In the genomic region with DNA sequence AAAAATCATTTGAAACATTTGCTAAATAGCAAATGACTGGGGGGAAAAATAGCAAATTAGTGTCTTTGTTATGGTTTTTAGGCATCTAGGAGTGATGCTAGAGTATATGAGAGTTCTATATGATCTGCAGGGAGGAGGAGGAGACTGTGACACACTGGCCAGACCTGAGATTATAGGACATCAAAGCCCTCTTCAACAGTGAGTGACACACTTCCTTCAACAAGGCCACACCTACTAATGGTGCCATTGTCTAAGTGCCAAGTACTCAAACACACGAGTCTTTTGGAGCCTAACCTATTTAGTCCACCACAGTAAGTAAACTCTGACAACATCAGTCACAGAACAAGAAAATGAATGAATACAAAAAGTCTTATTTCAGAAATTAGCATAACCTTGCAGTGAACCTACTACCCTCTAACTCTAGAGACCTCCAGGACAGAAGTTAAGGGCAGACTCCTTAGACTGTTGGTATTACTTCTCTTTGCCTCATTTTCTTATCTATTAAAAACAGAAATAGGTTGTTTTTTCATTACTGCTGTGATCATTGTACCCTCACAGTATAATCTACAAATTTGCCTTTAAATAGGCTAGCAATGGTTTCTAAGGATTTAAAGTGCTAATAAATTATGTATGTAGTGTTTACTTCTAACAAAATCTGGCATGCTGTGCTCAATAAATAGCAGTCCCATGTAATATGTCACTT, we compare ENCODE assay signal across 30 mouse cellular contexts. TPM values are rescaled to one million over a fixed set of nuclear protein-coding genes. Genes with fewer than 3 reads are reported as not detected.
DNase-seq lines count a peak whose midpoint lies in the region; ATAC-seq and TF ChIP-seq lines count a peak whose summit lies in the region.
"Had no signal": no experiment of that assay in that cellular context is flagged by ENCODE, and none has a peak within 500 bp of the region (broad histone marks: within the 10 kb centered on the region; RNA-seq: fewer than 3 reads in every experiment).

No protein-coding gene starts in this region.

- no peak overlapping the region for H3K9ac ChIP-seq in liver, postnatal 0 days (replicated peaks)
- H3K9ac ChIP-seq in liver, embryonic 12.5 days, result no peak overlapping the region
- H3K9ac ChIP-seq in forebrain, embryonic 14.5 days (ENCODE audit: low read length), result no peak overlapping the region
- H3K9ac ChIP-seq: embryonic facial prominence, embryonic 12.5 days; embryonic facial prominence, embryonic 15.5 days; forebrain, embryonic 13.5 days; forebrain, postnatal 0 days; heart, embryonic 13.5 days; hindbrain, embryonic 15.5 days had no signal

- intact Hi-C loops in left cerebral cortex, postnatal 14 days (cut with DNase I), result no loop called here

- no peak overlapping the region for H3K27ac ChIP-seq in liver, postnatal 0 days (ENCODE audit: low read depth)
- H3K27ac ChIP-seq in liver, embryonic 12.5 days, result no peak overlapping the region
- no peak overlapping the region for H3K27ac ChIP-seq in forebrain, embryonic 14.5 days (ENCODE audit: low read depth, low read length)
- H3K27ac ChIP-seq: embryonic facial prominence, embryonic 12.5 days; embryonic facial prominence, embryonic 15.5 days; forebrain, embryonic 10.5 days; forebrain, embryonic 13.5 days; gastrocnemius, adult 2 months; heart, adult 2 months; heart, embryonic 10.5 days; heart, embryonic 13.5 days; hindbrain, embryonic 15.5 days had no signal

- H3K9me3 ChIP-seq in liver, postnatal 0 days (ENCODE audit: low read length), result no peaks in the 10 kb centered on the region
- H3K9me3 ChIP-seq in liver, embryonic 12.5 days (replicated peaks), result no peaks in the 10 kb centered on the region
- H3K9me3 ChIP-seq in forebrain, embryonic 14.5 days (replicated peaks; ENCODE audit: control insufficient read depth, low read length), result no peaks in the 10 kb centered on the region
- H3K9me3 ChIP-seq: embryonic facial prominence, embryonic 12.5 days; embryonic facial prominence, embryonic 15.5 days; forebrain, embryonic 10.5 days; forebrain, embryonic 13.5 days; heart, embryonic 10.5 days; heart, embryonic 13.5 days; hindbrain, embryonic 15.5 days had no signal

- TF ChIP-seq CTCF in liver, postnatal 0 days (IDR thresholded peaks at IDR 0.05; ENCODE audit: low read depth), result no peak

- no peak for DNase-seq in liver, postnatal 0 days
- peak; percentile 41 for DNase-seq in MEL-GATA-1-ER (ENCODE audit: extremely low read depth, low read depth)
- DNase-seq in forebrain, embryonic 14.5 days (ENCODE audit: low spot score), result no peak
- no peak for DNase-seq in left cerebral cortex, postnatal 14 days (ENCODE audit: low spot score in 2 of 2)
- DNase-seq: adrenal gland, adult 8-10 months; adrenal gland, postnatal 25 days; B cell, adult 2 months; cerebellum, adult 11 months; cerebellum, adult 2 months; cerebellum, adult 9-11 months; cerebellum, postnatal 25 days; forebrain, postnatal 0 days; gastrocnemius, adult 2 months; gastrocnemius, postnatal 25 days; heart, adult 2 months; heart, postnatal 14 days; heart, postnatal 4 days had no signal

- no peaks in the 10 kb centered on the region; the same call in 1 of the 2 replicates for H3K4me1 ChIP-seq in liver, postnatal 0 days (ENCODE audit: insufficient read depth)
- H3K4me1 ChIP-seq in liver, embryonic 12.5 days, result peaks cover 5% of the 10 kb centered on the region; the same call in 1 of the 2 replicates
- H3K4me1 ChIP-seq in forebrain, embryonic 14.5 days (ENCODE audit: control insufficient read depth, insufficient read depth, low read length), result no peaks in the 10 kb centered on the region
- H3K4me1 ChIP-seq: embryonic facial prominence, embryonic 12.5 days; embryonic facial prominence, embryonic 15.5 days; forebrain, embryonic 10.5 days; heart, embryonic 10.5 days; hindbrain, embryonic 15.5 days had no signal

- no peak for TF ChIP-seq EP300 in liver, postnatal 0 days (IDR thresholded peaks at IDR 0.05; ENCODE audit: low read depth)

- H3K4me2 ChIP-seq in liver, postnatal 0 days (ENCODE audit: low read depth, low read length), result no peak overlapping the region
- H3K4me2 ChIP-seq in liver, embryonic 12.5 days, result no peak overlapping the region
- no peak overlapping the region for H3K4me2 ChIP-seq in forebrain, embryonic 14.5 days (ENCODE audit: low read length)
- H3K4me2 ChIP-seq: embryonic facial prominence, embryonic 12.5 days; embryonic facial prominence, embryonic 15.5 days; forebrain, embryonic 13.5 days; heart, embryonic 13.5 days; hindbrain, embryonic 15.5 days had no signal

- no peaks in the 10 kb centered on the region for H3K36me3 ChIP-seq in liver, postnatal 0 days (replicated peaks; ENCODE audit: insufficient read depth, low read length)
- H3K36me3 ChIP-seq in liver, embryonic 12.5 days, result no peaks in the 10 kb centered on the region
- 0 out of 2 replicates have a peak, but pooled peaks cover 4% of the 10 kb centered on the region for H3K36me3 ChIP-seq in forebrain, embryonic 14.5 days (ENCODE audit: control insufficient read depth, insufficient read depth, low read length)
- H3K36me3 ChIP-seq: embryonic facial prominence, embryonic 12.5 days; hindbrain, embryonic 15.5 days had no signal

- 44% methylated on average over 1 of the region's 1 CpGs for WGBS in liver, postnatal 0 days (ENCODE audit: insufficient replicate concordance)
- WGBS in liver, embryonic 12.5 days (ENCODE audit: insufficient replicate concordance), result 58% methylated on average over 1 of the region's 1 CpGs
- 34% methylated on average over 1 of the region's 1 CpGs for WGBS in forebrain, embryonic 14.5 days

- ATAC-seq in liver, postnatal 0 days, result peak; percentile 33
- no peak for ATAC-seq in liver, embryonic 12.5 days
- ATAC-seq in erythroblast, adult 5-6 weeks (replicated peaks; ENCODE audit: low FRiP score, poor library complexity, severe bottlenecking), result peak; percentile 60; the same call in 1 of the 2 replicates
- ATAC-seq in megakaryocyte-erythroid progenitor cell, adult 5-6 weeks (replicated peaks; ENCODE audit: low FRiP score, low TSS enrichment, poor library complexity, severe bottlenecking), result peak; percentile 93
- ATAC-seq in forebrain, embryonic 14.5 days, result no peak
- ATAC-seq: activated CD4-positive, CD25-positive, alpha-beta regulatory T cell, adult 4 months; forebrain, embryonic 13.5 days; forebrain, postnatal 0 days had no signal

- no peaks in the 10 kb centered on the region for H3K27me3 ChIP-seq in liver, postnatal 0 days (ENCODE audit: insufficient read depth, low read length)
- no peaks in the 10 kb centered on the region for H3K27me3 ChIP-seq in liver, embryonic 12.5 days (replicated peaks)
- H3K27me3 ChIP-seq in forebrain, embryonic 14.5 days (replicated peaks; ENCODE audit: control insufficient read depth, insufficient read depth, low read length), result no peaks in the 10 kb centered on the region
- H3K27me3 ChIP-seq: CH12.LX; embryonic facial prominence, embryonic 12.5 days; embryonic facial prominence, embryonic 15.5 days; forebrain, embryonic 13.5 days; heart, embryonic 13.5 days; hindbrain, embryonic 15.5 days had no signal

- no peak overlapping the region for H3K4me3 ChIP-seq in liver, postnatal 0 days (ENCODE audit: low read depth, low read length)
- no peak overlapping the region for H3K4me3 ChIP-seq in liver, embryonic 12.5 days
- H3K4me3 ChIP-seq in forebrain, embryonic 14.5 days (ENCODE audit: low read depth, low read length), result no peak overlapping the region
- H3K4me3 ChIP-seq: embryonic facial prominence, embryonic 12.5 days; embryonic facial prominence, embryonic 15.5 days; erythroblast, embryonic 14.5 days; forebrain, embryonic 10.5 days; forebrain, embryonic 13.5 days; gastrocnemius, adult 2 months; heart, adult 2 months; heart, embryonic 10.5 days; heart, embryonic 13.5 days; hindbrain, embryonic 15.5 days had no signal

RNA-seq across cellular contexts. Expression of gene Cdan1, which starts 22.8 kb away (rescaled TPM):
- 2.0 and 2.3 TPM in 2 replicates for polyA plus RNA-seq in liver, postnatal 0 days (2015; fragmentation: Nextera tagmentation; extraction: Ambion mirVana)
- polyA plus RNA-seq in liver, embryonic 12.5 days (2016; fragmentation: Nextera tagmentation; extraction: Ambion mirVana), result 8.9 and 10.3 TPM in 2 replicates
- total RNA-seq in erythroblast, adult 5-6 weeks (2015; ENCODE audit: low replicate concordance), result 5.4 and 18.4 TPM in 2 replicates
- 12.5 and 14.1 TPM in 2 replicates for total RNA-seq in erythroblast, adult 5-6 weeks (2017; ENCODE audit: low replicate concordance)
- total RNA-seq in megakaryocyte-erythroid progenitor cell, adult 5-6 weeks (2014; fragmentation: Nextera tagmentation), result 44.7 and 52.0 TPM in 2 replicates
- total RNA-seq in megakaryocyte-erythroid progenitor cell, adult 5-6 weeks (2017), result 14.9 and 21.3 TPM in 2 replicates
- 5.1 and 6.0 TPM in 2 replicates for polyA plus RNA-seq in forebrain, embryonic 14.5 days (2014; fragmentation: Nextera tagmentation; extraction: Ambion mirVana)
- 10 to 100 TPM; 18.7 to 25.7 TPM for total RNA-seq in left cerebral cortex, postnatal 14 days (2021)

RNA-seq across cellular contexts. Expression of gene Ttbk2, which starts 23.3 kb away (rescaled TPM):
- polyA plus RNA-seq in liver, postnatal 0 days (2015; fragmentation: Nextera tagmentation; extraction: Ambion mirVana), result 0.57 and 0.67 TPM in 2 replicates
- polyA plus RNA-seq in liver, embryonic 12.5 days (2016; fragmentation: Nextera tagmentation; extraction: Ambion mirVana), result 1.4 and 1.6 TPM in 2 replicates
- total RNA-seq in erythroblast, adult 5-6 weeks (2015; ENCODE audit: low replicate concordance), result 1.2 and 3.1 TPM in 2 replicates
- total RNA-seq in erythroblast, adult 5-6 weeks (2017; ENCODE audit: low replicate concordance), result 1.1 and 1.4 TPM in 2 replicates
- total RNA-seq in megakaryocyte-erythroid progenitor cell, adult 5-6 weeks (2014; fragmentation: Nextera tagmentation), result 2.6 and 4.0 TPM in 2 replicates
- 7.2 and 8.5 TPM in 2 replicates for total RNA-seq in megakaryocyte-erythroid progenitor cell, adult 5-6 weeks (2017)
- 7.3 and 11.1 TPM in 2 replicates for polyA plus RNA-seq in forebrain, embryonic 14.5 days (2014; fragmentation: Nextera tagmentation; extraction: Ambion mirVana)
- 10 to 100 TPM; 67.2 to 70.6 TPM for total RNA-seq in left cerebral cortex, postnatal 14 days (2021)

Comparison
In these comparisons a context has a peak if more than half of its experiments do, and no peak if none do; other contexts are left out.
1. ATAC-seq: peak in liver, postnatal 0 days (single experiment), erythroblast, adult 5-6 weeks (single experiment) and megakaryocyte-erythroid progenitor cell, adult 5-6 weeks (single experiment); none in liver, embryonic 12.5 days (single experiment) and forebrain, embryonic 14.5 days (single experiment).
2. RNA of gene Ttbk2, which starts 23.3 kb away (total RNA-seq): 67.2 to 70.6 TPM in left cerebral cortex, postnatal 14 days; 2.6 to 8.5 TPM in megakaryocyte-erythroid progenitor cell, adult 5-6 weeks and 1.1 to 3.1 TPM in erythroblast, adult 5-6 weeks; every median in the first group is over 4 times any median in the second.